ENCODE assay signal across 10 mouse cellular contexts in the genomic region with DNA sequence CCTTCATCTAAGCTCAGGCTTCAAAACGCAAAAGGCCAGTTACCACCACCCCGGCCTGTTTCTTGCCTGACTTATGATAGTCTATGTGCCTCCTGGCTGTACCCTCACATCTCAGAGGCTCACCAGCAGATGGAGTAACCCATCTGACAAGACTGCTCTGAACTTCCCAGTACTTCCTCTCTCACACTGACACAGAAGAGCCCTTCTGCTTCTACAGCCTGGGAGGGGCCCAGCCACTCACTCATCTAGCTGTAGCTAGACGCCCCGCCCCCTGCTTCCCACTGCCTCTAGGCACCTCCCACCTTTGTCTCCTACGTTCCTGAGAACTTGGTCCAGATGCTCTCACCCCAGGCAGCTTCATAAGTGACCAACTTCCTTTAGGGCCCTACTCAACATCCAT. TPM values are rescaled to one million over a fixed set of nuclear protein-coding genes. Genes with fewer than 3 reads are reported as not detected.
DNase-seq lines count a peak whose midpoint lies in the region; ATAC-seq and TF ChIP-seq lines count a peak whose summit lies in the region.
"Had no signal": no experiment of that assay in that cellular context is flagged by ENCODE, and none has a peak within 500 bp of the region (broad histone marks: within the 10 kb centered on the region; RNA-seq: fewer than 3 reads in every experiment).

No protein-coding gene starts in this region.

- WGBS in liver, adult 2 months, result 74% methylated on average over 5 of the region's 5 CpGs
- 25% methylated on average over 5 of the region's 5 CpGs for WGBS in stomach, embryonic 14.5 days

- H3K4me3 ChIP-seq in gastrocnemius, adult 2 months, result no peak overlapping the region
- no peak overlapping the region for H3K4me3 ChIP-seq in liver, adult 2 months (ENCODE audit: insufficient read depth, low read depth, low read length)
- H3K4me3 ChIP-seq in stomach, embryonic 14.5 days (ENCODE audit: low read depth, low read length), result no peak overlapping the region
- H3K4me3 ChIP-seq: myocyte had no signal

- no peaks in the 10 kb centered on the region for H3K79me2 ChIP-seq in liver, adult 2 months (ENCODE audit: control insufficient read depth, insufficient read depth, low read length)

- peak; percentile 56; the same call in 1 of the 2 replicates for ATAC-seq in stomach, embryonic 14.5 days (ENCODE audit: insufficient number of reproducible peaks, insufficient read depth, low FRiP score, low read depth)
- ATAC-seq: Patski had no signal

- H3K27me3 ChIP-seq in liver, adult 2 months (ENCODE audit: control insufficient read depth, insufficient read depth, low read length), result no peaks in the 10 kb centered on the region
- peaks cover 7% of the 10 kb centered on the region; the same call in 1 of the 2 replicates for H3K27me3 ChIP-seq in stomach, embryonic 14.5 days (ENCODE audit: control insufficient read depth, insufficient read depth, low read length)

- H3K27ac ChIP-seq in gastrocnemius, adult 2 months, result no peak overlapping the region
- no peak overlapping the region for H3K27ac ChIP-seq in liver, adult 2 months (replicated peaks; ENCODE audit: insufficient read depth, low read depth, low read length)
- no peak overlapping the region for H3K27ac ChIP-seq in stomach, embryonic 14.5 days (ENCODE audit: low read length)

- no peak overlapping the region for H3K4me2 ChIP-seq in stomach, embryonic 14.5 days (replicated peaks; ENCODE audit: low read depth, low read length)

- no peak for TF ChIP-seq POLR2A in liver, adult 2 months (IDR thresholded peaks at IDR 0.05; ENCODE audit: extremely low read depth, insufficient read depth, low read length)

- TF ChIP-seq CTCF in gastrocnemius, adult 2 months (IDR thresholded peaks at IDR 0.05), result peak; percentile 23; the same call in 1 of the 2 replicates
- peak; percentile 10; the same call in 1 of the 2 replicates for TF ChIP-seq CTCF in liver, adult 2 months (IDR thresholded peaks at IDR 0.05; ENCODE audit: low read depth, low read length)

- DNase-seq in gastrocnemius, adult 2 months, result no peak
- no peak for DNase-seq in gastrocnemius, adult 18-20 months (ENCODE audit: low spot score)
- peak; percentile 47 for DNase-seq in thymus, postnatal 14 days
- DNase-seq in thymus, postnatal 0 days (ENCODE audit: low spot score), result no peak
- no peak for DNase-seq in liver, adult 2 months (ENCODE audit: extremely low read depth, low read depth, low spot score)
- DNase-seq in gastrocnemius, postnatal 10 days, result no peak
- no peak for DNase-seq in urinary bladder, postnatal 10 days (ENCODE audit: low spot score)

- no peaks in the 10 kb centered on the region for H3K9me3 ChIP-seq in stomach, embryonic 14.5 days (ENCODE audit: control insufficient read depth, low read depth, low read length)

- no peak overlapping the region for H3K9ac ChIP-seq in liver, adult 2 months (ENCODE audit: low read depth, low read length)
- H3K9ac ChIP-seq in stomach, embryonic 14.5 days (replicated peaks; ENCODE audit: low read depth, low read length), result no peak overlapping the region

- H3K4me1 ChIP-seq in liver, adult 2 months (ENCODE audit: control insufficient read depth, insufficient read depth, low read length), result 0 out of 2 replicates have a peak, but pooled peaks cover 4% of the 10 kb centered on the region
- H3K4me1 ChIP-seq in stomach, embryonic 14.5 days (ENCODE audit: control insufficient read depth, insufficient read depth, low read length), result peaks cover 12% of the 10 kb centered on the region

- intact Hi-C loops in gastrocnemius, adult 2 months (cut with DNase I), result no loop called here

- peaks cover 3% of the 10 kb centered on the region; the same call in 1 of the 2 replicates for H3K36me3 ChIP-seq in liver, adult 2 months (ENCODE audit: control insufficient read depth, insufficient read depth, low read length)
- no peaks in the 10 kb centered on the region for H3K36me3 ChIP-seq in stomach, embryonic 14.5 days (ENCODE audit: control insufficient read depth, insufficient read depth, low read length)

RNA-seq across cellular contexts. Expression of a gene that starts 45.6 kb away (rescaled TPM):
- under 1 TPM; 0.20 to 0.36 TPM for total RNA-seq in gastrocnemius, adult 2 months (2021)
- total RNA-seq in gastrocnemius, adult 18-20 months (2021), result under 1 TPM; 0.17 to 0.48 TPM
- 0.25 and 0.37 TPM in 2 replicates for polyA plus RNA-seq in thymus, postnatal 0 days (2015; fragmentation: Nextera tagmentation; extraction: Ambion mirVana)
- total RNA-seq in liver, adult 2 months (2014; rRNA removed), result 8.4 and 10.7 TPM in 2 replicates
- polyA plus RNA-seq in liver, adult 2 months (2012; rRNA removed), result 0.81 and 2.6 TPM in 2 replicates
- polyA plus RNA-seq in stomach, embryonic 14.5 days (2014; fragmentation: Nextera tagmentation; extraction: Ambion mirVana), result 6.1 and 10.5 TPM in 2 replicates
- total RNA-seq in gastrocnemius, postnatal 10 days (2021), result under 1 TPM; 0.86 to 0.87 TPM
- polyA plus RNA-seq: myocyte had no signal

RNA-seq across cellular contexts. Expression of a gene that starts 59.4 kb away (rescaled TPM):
- total RNA-seq in gastrocnemius, adult 2 months (2021), result 10 to 100 TPM; 27.3 to 34.0 TPM
- 10 to 100 TPM; 26.8 to 29.2 TPM for total RNA-seq in gastrocnemius, adult 18-20 months (2021)
- 19.6 and 19.8 TPM in 2 replicates for polyA plus RNA-seq in thymus, postnatal 0 days (2015; fragmentation: Nextera tagmentation; extraction: Ambion mirVana)
- total RNA-seq in liver, adult 2 months (2014; rRNA removed), result 84.0 and 102 TPM in 2 replicates
- 65.7 and 78.4 TPM in 2 replicates for polyA plus RNA-seq in liver, adult 2 months (2012; rRNA removed)
- polyA plus RNA-seq in stomach, embryonic 14.5 days (2014; fragmentation: Nextera tagmentation; extraction: Ambion mirVana), result 52.7 and 53.7 TPM in 2 replicates
- total RNA-seq in gastrocnemius, postnatal 10 days (2021), result 10 to 100 TPM; 43.5 to 57.5 TPM
